Mouse (Mus musculus): ENCODE results near the gene Gm17651. TPM values are rescaled to one million over a fixed set of nuclear protein-coding genes. Genes with fewer than 3 reads are reported as not detected.

Gene Gm17651
- not detected in 2 replicates for polyA plus RNA-seq (2016; fragmentation: Nextera tagmentation; extraction: Ambion mirVana)

- H3K4me2 ChIP-seq, result no peak within 1 kb of the TSS
- no peak within 1 kb of the TSS for H3K4me3 ChIP-seq
- H3K9ac ChIP-seq, result no peak within 1 kb of the TSS
- no peak for ATAC-seq (ENCODE audit: insufficient number of reproducible peaks, low FRiP score)
- no peak within 1 kb of the TSS for H3K27ac ChIP-seq (ENCODE audit: poor library complexity, severe bottlenecking)
- H3K9me3 ChIP-seq (replicated peaks), result no peaks in the 10 kb centered on the region
- no peaks in the 10 kb centered on the region for H3K4me1 ChIP-seq (replicated peaks)
- H3K36me3 ChIP-seq, result peaks cover 23% of the 10 kb centered on the region
- WGBS, result 69% methylated on average over 7 of the region's 7 CpGs
- peaks cover 2% of the 10 kb centered on the region; the same call in 1 of the 2 replicates for H3K27me3 ChIP-seq (replicated peaks)
Observed at GRCm38 (mm10) chr3:97674644-97675110, at the start of gene Gm17651. Gene Gm17651, minus strand, starts transcription at chr3:97674694.

- H3K4me2 ChIP-seq, result no peak overlapping the region
- H3K9ac ChIP-seq, result no peak overlapping the region
- peaks cover 3% of the 10 kb centered on the region; the same call in 1 of the 2 replicates for H3K9me3 ChIP-seq (replicated peaks)
- no peak overlapping the region for H3K4me3 ChIP-seq
- 84% methylated on average over 9 of the region's 9 CpGs for WGBS
- no peak for ATAC-seq (ENCODE audit: insufficient number of reproducible peaks, low FRiP score)
- H3K27me3 ChIP-seq (replicated peaks), result no peaks in the 10 kb centered on the region
- peaks cover 81% of the 10 kb centered on the region for H3K36me3 ChIP-seq
- no peak overlapping the region for H3K27ac ChIP-seq (ENCODE audit: poor library complexity, severe bottlenecking)
- H3K4me1 ChIP-seq (replicated peaks), result no peaks in the 10 kb centered on the region
Observed at GRCm38 (mm10) chr3:97719116-97719515, 44.6 kb upstream of the Gm17651 start.

- H3K4me3 ChIP-seq, result no peak overlapping the region
- H3K27ac ChIP-seq (ENCODE audit: poor library complexity, severe bottlenecking), result no peak overlapping the region
- no peak for ATAC-seq (ENCODE audit: insufficient number of reproducible peaks, low FRiP score)
- no peaks in the 10 kb centered on the region for H3K9me3 ChIP-seq (replicated peaks)
- H3K36me3 ChIP-seq, result peaks cover 81% of the 10 kb centered on the region
- H3K27me3 ChIP-seq (replicated peaks), result no peaks in the 10 kb centered on the region
- no peak overlapping the region for H3K4me2 ChIP-seq
- H3K4me1 ChIP-seq (replicated peaks), result 0 out of 2 replicates have a peak, but pooled peaks cover 2% of the 10 kb centered on the region
- WGBS, result 76% methylated on average over 1 of the region's 1 CpGs
- H3K9ac ChIP-seq, result no peak overlapping the region
Observed at GRCm38 (mm10) chr3:97715922-97716321, 41.4 kb upstream of the Gm17651 start.

- no peak for ATAC-seq (ENCODE audit: insufficient number of reproducible peaks, low FRiP score)
- 62% methylated on average over 5 of the region's 5 CpGs for WGBS
- H3K36me3 ChIP-seq, result peaks cover 86% of the 10 kb centered on the region
Observed at GRCm38 (mm10) chr3:97710881-97711280, 36.4 kb upstream of the Gm17651 start.

GRCm38 (mm10) chr3:97710134-97710533 is 35.6 kb upstream of the Gm17651 start:
- 86% methylated on average over 11 of the region's 11 CpGs for WGBS
- H3K9me3 ChIP-seq (replicated peaks), result no peaks in the 10 kb centered on the region
- 0 out of 2 replicates have a peak, but pooled peaks cover 4% of the 10 kb centered on the region for H3K4me1 ChIP-seq (replicated peaks)
- H3K27ac ChIP-seq (ENCODE audit: poor library complexity, severe bottlenecking), result no peak overlapping the region
- no peak overlapping the region for H3K9ac ChIP-seq
- H3K4me3 ChIP-seq, result no peak overlapping the region
- no peak overlapping the region for H3K4me2 ChIP-seq
- ATAC-seq (ENCODE audit: insufficient number of reproducible peaks, low FRiP score), result no peak
- peaks cover 85% of the 10 kb centered on the region for H3K36me3 ChIP-seq
- H3K27me3 ChIP-seq (replicated peaks), result no peaks in the 10 kb centered on the region

More at GRCm38 (mm10) chr3:97710881-97711280, 36.4 kb upstream of the Gm17651 start:
- no peak overlapping the region for H3K9ac ChIP-seq
- H3K9me3 ChIP-seq (replicated peaks), result no peaks in the 10 kb centered on the region
- no peak overlapping the region for H3K4me3 ChIP-seq
- 0 out of 2 replicates have a peak, but pooled peaks cover 4% of the 10 kb centered on the region for H3K4me1 ChIP-seq (replicated peaks)
- no peak overlapping the region for H3K27ac ChIP-seq (ENCODE audit: poor library complexity, severe bottlenecking)
- no peaks in the 10 kb centered on the region for H3K27me3 ChIP-seq (replicated peaks)
- H3K4me2 ChIP-seq, result no peak overlapping the region

- WGBS, result 83% methylated on average over 4 of the region's 4 CpGs
- 0 out of 2 replicates have a peak, but pooled peaks cover 4% of the 10 kb centered on the region for H3K4me1 ChIP-seq (replicated peaks)
- no peak overlapping the region for H3K4me3 ChIP-seq
- no peak overlapping the region for H3K27ac ChIP-seq (ENCODE audit: poor library complexity, severe bottlenecking)
- peaks cover 83% of the 10 kb centered on the region for H3K36me3 ChIP-seq
- no peaks in the 10 kb centered on the region for H3K9me3 ChIP-seq (replicated peaks)
- no peak for ATAC-seq (ENCODE audit: insufficient number of reproducible peaks, low FRiP score)
- H3K9ac ChIP-seq, result no peak overlapping the region
- H3K4me2 ChIP-seq, result no peak overlapping the region
- H3K27me3 ChIP-seq (replicated peaks), result no peaks in the 10 kb centered on the region
Observed at GRCm38 (mm10) chr3:97706561-97706960, 32.1 kb upstream of the Gm17651 start.

GRCm38 (mm10) chr3:97705508-97705907 is 31.0 kb upstream of the Gm17651 start:
- Histone ChIP-seq H3K4me1 (replicated peaks) (no peaks in the 10 kb centered on the region), H3K4me3 (no peak overlapping the region), H3K27me3 (replicated peaks) (no peaks in the 10 kb centered on the region), H3K9ac (no peak overlapping the region), H3K4me2 (no peak overlapping the region), H3K27ac (ENCODE audit: poor library complexity, severe bottlenecking) (no peak overlapping the region), H3K9me3 (replicated peaks) (no peaks in the 10 kb centered on the region), H3K36me3 (peaks cover 80% of the 10 kb centered on the region)
- 87% methylated on average over 3 of the region's 3 CpGs for whole genome bisulfite sequencing
- no peak for ATAC-seq (ENCODE audit: insufficient number of reproducible peaks, low FRiP score)

GRCm38 (mm10) chr3:97702448-97703080 is 28.1 kb upstream of the Gm17651 start:
- Histone ChIP-seq H3K4me1 (replicated peaks) (no peaks in the 10 kb centered on the region), H3K36me3 (peaks cover 73% of the 10 kb centered on the region), H3K27ac (ENCODE audit: poor library complexity, severe bottlenecking) (no peak overlapping the region), H3K4me3 (no peak overlapping the region), H3K27me3 (replicated peaks) (no peaks in the 10 kb centered on the region), H3K9ac (no peak overlapping the region), H3K4me2 (no peak overlapping the region), H3K9me3 (replicated peaks) (no peaks in the 10 kb centered on the region)
- no peak for ATAC-seq (ENCODE audit: insufficient number of reproducible peaks, low FRiP score)
- 88% methylated on average over 11 of the region's 11 CpGs for WGBS

- Histone ChIP-seq H3K4me3 (no peak overlapping the region), H3K4me1 (replicated peaks) (no peaks in the 10 kb centered on the region), H3K9ac (no peak overlapping the region), H3K27me3 (replicated peaks) (no peaks in the 10 kb centered on the region), H3K4me2 (no peak overlapping the region), H3K27ac (ENCODE audit: poor library complexity, severe bottlenecking) (no peak overlapping the region), H3K36me3 (peaks cover 71% of the 10 kb centered on the region), H3K9me3 (replicated peaks) (no peaks in the 10 kb centered on the region)
- no peak for ATAC-seq (ENCODE audit: insufficient number of reproducible peaks, low FRiP score)
- 59% methylated on average over 3 of the region's 3 CpGs for WGBS
Observed at GRCm38 (mm10) chr3:97701198-97701597, 26.7 kb upstream of the Gm17651 start.

GRCm38 (mm10) chr3:97699061-97699460 is 24.6 kb upstream of the Gm17651 start:
- Histone ChIP-seq H3K36me3 (peaks cover 78% of the 10 kb centered on the region), H3K4me2 (no peak overlapping the region), H3K4me3 (no peak overlapping the region), H3K27ac (ENCODE audit: poor library complexity, severe bottlenecking) (no peak overlapping the region), H3K9ac (no peak overlapping the region), H3K4me1 (replicated peaks) (no peaks in the 10 kb centered on the region), H3K9me3 (replicated peaks) (no peaks in the 10 kb centered on the region), H3K27me3 (replicated peaks) (no peaks in the 10 kb centered on the region)
- 75% methylated on average over 3 of the region's 3 CpGs for WGBS
- ATAC-seq (ENCODE audit: insufficient number of reproducible peaks, low FRiP score), result no peak

- 60% methylated on average over 9 of the region's 9 CpGs for WGBS
Observed at GRCm38 (mm10) chr3:97697291-97697690, 22.8 kb upstream of the Gm17651 start.

More at GRCm38 (mm10) chr3:97697291-97697690, 22.8 kb upstream of the Gm17651 start:
- ATAC-seq (ENCODE audit: insufficient number of reproducible peaks, low FRiP score), result no peak
- H3K4me2 ChIP-seq, result no peak overlapping the region
- peaks cover 82% of the 10 kb centered on the region for H3K36me3 ChIP-seq
- no peak overlapping the region for H3K4me3 ChIP-seq
- H3K27ac ChIP-seq (ENCODE audit: poor library complexity, severe bottlenecking), result no peak overlapping the region
- no peaks in the 10 kb centered on the region for H3K27me3 ChIP-seq (replicated peaks)
- H3K4me1 ChIP-seq (replicated peaks), result peaks cover under 1% of the 10 kb centered on the region; the same call in 1 of the 2 replicates
- no peaks in the 10 kb centered on the region for H3K9me3 ChIP-seq (replicated peaks)
- H3K9ac ChIP-seq, result no peak overlapping the region
